13 mouse cellular contexts compared by ENCODE assay signal in the genomic region with DNA sequence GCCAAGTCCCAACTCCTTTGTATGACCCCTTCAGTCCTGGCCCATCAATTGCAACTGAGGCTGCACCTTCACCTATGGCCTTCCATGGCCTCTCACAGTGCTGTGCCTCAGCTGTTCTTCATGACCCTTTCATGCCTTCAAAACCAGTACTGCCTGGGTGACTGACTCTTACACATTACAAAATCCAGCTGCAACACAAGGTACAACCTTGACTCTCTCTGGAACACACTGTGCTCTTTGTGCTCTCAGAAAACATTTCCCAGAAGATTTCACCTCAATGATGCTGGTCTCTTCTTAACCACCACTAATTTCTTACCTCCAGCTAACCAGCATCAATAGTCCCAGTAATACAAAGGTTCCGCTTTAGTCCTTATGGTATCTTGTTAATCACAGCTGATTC. TPM values are rescaled to one million over a fixed set of nuclear protein-coding genes. Genes with fewer than 3 reads are reported as not detected.
"Had no signal": no experiment of that assay in that cellular context is flagged by ENCODE, and none has a peak within 500 bp of the region (broad histone marks: within the 10 kb centered on the region; RNA-seq: fewer than 3 reads in every experiment).

No protein-coding gene starts in this region.

RNA-seq across cellular contexts. Expression of gene Fndc7, which starts 56.1 kb away (rescaled TPM):
- total RNA-seq: gastrocnemius, adult 18-20 months; gastrocnemius, adult 8-10 months; gastrocnemius, postnatal 25 days had no signal
- polyA plus RNA-seq: embryonic facial prominence, embryonic 11.5 days; erythroblast, embryonic 14.5 days; forebrain, embryonic 10.5 days; forebrain, embryonic 11.5 days; forebrain, embryonic 12.5 days; forebrain, embryonic 13.5 days; forebrain, embryonic 14.5 days; forebrain, embryonic 15.5 days; forebrain, embryonic 16.5 days; forebrain, postnatal 0 days had no signal
